Mouse (Mus musculus): ENCODE data around the gene Baat.
"Not testable (repeated sequence)": the region's sequence is repeated elsewhere in the genome, so short reads cannot be mapped to it uniquely, and the experiment has no call there.

Gene Baat

DNA sequence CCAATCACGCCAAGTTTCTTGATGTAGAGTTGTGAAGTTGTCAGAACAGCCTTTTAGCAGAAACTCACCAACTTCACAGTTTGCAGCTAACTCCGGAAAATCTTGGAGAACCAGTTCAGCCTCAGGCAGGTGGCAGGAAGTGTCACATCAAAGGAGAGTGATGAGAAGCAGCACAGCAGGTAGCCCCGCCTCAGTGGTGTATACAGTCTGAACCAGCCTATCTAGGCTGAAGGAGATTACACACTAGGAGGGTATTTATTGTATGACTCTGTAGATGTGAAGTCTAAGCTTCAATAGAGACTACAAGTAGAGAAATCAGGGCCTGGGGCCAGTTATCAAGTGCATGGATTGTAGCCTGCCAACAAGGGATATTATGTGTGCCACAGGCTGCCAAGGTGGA lies 25.5 kb downstream of the Baat start:
- no peak for DNase-seq

DNA sequence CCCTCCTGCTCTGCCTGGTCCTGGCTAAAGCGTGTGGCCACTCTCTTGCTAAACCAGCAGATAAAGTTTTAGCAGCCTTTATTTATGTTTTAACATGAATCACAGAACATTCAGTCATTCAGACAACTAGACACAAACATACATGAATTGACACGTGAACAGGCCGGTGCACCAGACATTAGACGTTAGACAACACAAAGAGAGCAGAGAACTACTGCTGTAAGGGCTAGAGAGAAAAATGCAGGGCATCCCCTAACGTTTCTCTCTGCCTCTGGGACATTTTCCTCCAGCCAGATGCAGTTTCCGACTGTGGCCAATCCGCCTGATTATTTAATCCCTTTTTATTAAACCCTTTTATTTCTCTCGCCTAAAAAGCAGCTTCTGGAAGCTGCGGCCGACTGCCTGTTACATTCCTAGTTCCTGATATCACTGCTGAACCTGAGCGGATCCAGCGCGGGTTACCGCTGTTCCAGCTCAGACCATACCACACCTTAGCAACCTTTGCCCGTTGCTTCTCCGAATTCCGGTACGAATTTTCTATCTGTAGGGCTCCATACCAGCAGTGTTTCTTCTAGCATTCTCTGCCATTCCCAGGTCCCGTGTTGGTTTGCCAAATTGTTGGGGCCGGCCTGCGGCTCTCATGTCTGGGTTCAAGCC lies 26.1 kb downstream of the Baat start:
- DNase-seq = no peak

DNA sequence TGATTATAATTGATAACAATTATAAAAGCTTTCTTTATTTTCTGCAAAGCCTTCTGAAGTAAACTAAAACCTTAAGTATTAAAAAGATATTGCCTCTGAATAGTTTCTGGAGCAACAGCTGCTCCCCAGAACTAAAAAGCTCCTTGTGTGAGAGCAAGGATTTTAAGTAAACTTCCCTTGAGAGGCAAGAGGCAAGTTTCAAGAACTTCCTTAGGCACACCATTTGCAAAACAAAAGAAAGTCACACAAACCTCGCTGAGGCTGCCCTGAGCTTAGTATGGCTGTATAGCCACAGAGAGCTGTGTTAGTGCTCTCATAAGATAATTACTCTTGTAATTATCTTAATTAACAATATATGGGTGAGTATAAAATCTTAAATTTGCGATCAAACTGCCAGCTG lies 27.3 kb downstream of the Baat start:
- not testable (repeated sequence) for DNase-seq

DNA sequence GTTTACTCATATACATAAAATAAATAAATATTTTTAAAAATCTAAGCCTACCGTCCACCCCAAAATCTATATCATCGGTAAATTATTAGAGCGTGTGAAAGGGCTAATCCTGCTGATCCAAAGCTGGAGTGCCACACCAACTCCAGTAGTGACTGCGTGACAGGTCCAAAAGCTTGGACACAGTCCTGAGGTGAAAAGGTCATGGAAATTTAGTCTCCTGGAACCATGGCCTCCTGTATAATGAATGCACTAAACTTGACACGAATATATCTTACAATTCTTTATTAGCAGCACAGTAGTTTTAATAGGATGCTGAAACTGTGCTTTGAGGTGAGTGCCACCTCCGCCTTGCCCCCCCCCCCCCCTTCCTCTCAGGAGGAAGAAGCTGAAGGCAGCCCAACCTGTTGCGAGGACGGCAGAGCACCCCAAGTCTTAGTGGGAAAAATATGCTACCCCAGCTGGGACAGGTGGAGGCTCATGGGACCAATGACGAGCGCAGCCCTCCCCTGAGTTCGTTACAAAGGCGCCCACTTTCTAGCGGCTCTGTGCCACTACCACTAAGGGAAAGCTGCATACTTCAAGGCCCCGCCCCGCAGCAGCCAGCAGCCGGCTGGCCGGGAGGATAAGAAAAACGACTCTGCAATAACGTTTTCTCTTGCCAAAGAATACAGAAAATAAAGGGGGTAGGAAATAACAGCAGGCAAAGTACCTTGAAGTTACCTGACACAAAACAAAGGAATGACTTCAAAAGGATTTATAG lies 28.1 kb downstream of the Baat start:
- DNase-seq = no peak

DNA sequence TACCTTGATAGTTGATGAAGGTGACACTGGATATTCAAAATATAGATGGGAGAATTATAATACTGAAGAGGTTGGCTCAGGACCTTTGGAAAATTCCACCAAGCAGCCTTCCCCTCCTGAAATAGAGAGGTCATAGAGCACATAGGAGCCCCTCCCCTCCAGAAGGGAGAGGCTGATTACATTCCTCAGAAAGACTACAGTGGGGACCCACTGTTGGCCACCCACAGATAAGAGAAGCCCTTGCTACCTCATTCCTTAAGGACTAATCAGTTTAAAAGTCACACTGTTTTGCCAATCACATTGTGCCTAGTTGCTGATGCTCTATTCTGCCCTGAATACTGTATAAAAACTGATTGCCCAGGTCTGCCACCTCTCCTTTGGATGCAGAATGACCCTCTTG lies 31.8 kb downstream of the Baat start:
- no peak for DNase-seq

DNA sequence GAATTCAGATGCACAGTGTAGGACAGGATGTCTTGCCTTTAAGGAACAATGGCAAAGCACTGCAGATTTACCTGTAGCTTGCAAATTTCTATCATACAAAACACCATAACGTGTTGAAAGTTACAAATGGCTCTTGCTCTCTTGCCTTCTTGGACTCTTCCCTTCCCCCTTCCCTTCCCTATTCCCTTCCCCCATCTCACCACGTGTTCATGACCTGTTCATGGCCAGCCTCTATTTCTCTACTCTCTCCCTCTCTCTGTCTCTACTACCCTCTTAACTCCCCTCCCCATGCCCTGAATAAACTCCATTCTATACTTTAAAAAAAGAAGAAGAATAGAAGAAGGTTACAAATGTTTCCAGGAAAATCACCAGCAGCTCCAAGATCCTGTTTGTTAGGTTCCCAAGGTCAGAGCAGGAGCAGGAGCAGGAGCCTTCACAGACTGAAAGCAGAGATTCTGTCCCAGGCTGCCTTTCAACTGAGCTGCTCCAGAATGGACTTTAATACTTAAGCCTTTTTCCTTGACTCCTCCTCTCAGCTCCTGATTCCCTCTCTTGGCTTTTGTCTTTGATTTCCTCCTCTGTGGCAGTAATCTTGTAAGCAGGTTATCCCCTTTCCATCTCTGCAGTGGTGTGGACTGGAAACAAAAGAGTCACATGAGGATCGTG lies 32.8 kb downstream of the Baat start, which contains the start of gene Acnat1:
Acnat1 (minus strand) TSS at position 478 of the 666 bp plus-strand sequence.
- no peak for DNase-seq

DNA sequence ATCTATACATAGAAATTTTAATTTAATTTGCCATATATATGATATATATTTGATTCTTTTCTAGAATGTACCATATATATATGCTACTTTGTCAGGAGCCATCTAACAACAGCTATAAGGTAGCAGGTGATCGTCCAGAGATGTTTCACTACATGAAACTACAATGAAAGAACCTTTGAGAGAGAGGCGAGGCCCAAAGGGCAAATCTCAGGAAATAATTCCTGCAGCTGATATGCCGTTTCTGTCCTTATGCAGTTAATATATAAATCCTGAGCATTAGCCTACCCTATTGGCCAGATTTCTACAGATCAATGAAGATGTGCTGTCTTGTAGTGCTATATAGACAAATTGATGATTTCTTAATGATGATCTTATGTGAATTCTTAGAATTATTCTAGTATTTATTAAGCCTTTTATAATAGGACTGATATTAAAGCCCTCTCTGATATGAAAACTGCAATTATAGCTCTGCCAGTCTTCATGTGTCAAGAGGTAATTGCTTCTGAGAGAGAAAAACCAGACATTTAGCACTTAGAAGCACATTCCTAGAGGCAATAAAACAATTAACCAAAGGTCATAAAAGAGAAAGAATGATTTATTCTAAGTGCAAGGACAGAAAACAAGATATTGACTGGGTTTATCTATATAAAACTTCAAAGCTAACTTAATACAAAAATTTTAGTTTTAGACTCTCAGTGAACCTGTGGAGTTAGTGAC lies 36.8 kb downstream of the Baat start:
- DNase-seq = no peak

DNA sequence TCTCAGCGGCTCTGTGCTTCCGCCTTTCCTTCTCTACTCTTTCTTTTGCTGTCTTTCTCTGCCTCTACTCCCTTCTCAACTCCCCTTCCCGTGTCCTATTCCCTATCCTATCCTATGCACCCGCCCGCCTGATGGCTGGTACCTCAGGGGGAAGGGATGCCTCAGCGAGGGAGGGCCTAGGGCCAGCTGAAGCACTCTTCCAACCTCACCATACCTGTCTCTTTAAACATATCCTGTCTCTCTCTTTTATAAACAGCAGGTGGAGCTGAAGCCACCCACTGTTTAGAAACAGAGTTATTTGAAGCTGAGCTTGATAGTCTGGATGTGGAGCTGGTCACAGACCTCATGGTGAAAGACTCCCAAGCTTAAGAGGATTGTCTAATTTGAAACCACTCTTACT lies 39.0 kb downstream of the Baat start:
- DNase-seq = no peak

DNA sequence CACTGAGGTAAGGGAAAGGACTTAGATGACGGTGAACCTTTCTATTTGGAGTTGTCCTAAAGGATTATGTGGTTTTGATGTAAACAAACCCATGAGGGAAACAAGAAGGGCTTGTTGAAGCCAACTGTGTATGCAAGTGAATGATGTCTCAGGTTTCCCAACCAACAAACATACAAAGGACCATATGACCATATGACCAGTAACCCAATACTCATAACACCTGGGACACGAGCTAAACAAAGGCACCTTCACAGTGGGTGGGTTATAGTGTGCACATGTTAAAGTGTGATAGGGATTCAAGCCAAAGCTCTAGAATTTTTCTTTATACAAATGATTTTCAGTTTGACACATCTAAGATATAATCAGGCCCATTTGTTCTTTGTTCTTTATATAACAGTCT lies 50.2 kb downstream of the Baat start:
- DNase-seq = no peak

DNA sequence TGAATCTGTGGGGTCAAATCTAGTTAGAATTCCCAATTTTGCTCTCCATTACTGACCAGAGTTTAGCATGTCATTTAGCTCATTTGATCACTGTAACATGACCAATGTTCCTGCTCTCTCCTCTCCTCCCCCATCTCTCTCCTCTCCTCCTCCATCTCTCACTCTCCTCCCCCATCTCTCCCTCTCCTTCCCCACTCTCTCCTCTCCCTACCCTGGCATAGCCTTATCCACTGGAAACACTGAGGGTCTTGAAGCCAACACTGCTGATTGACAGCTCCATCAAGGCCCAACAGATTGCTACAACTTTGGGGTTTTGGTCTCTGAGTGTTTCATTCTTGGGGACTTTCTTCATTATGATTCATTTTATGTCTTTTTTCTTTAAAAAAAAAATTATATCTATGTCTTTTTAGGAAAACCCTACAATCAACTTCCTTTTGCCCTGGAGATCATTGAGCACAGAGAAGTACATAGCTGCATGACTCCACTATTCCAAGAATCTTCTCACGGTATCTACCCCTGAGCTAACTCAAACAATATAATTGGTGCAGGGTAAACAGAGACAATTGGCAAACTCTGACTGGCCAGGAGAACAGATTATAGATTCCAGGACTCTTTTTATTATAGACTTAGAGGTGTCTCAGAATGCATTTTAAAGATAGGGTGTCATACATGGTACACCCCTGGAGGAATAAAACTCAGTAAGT lies 54.4 kb downstream of the Baat start:
- no peak for DNase-seq

DNA sequence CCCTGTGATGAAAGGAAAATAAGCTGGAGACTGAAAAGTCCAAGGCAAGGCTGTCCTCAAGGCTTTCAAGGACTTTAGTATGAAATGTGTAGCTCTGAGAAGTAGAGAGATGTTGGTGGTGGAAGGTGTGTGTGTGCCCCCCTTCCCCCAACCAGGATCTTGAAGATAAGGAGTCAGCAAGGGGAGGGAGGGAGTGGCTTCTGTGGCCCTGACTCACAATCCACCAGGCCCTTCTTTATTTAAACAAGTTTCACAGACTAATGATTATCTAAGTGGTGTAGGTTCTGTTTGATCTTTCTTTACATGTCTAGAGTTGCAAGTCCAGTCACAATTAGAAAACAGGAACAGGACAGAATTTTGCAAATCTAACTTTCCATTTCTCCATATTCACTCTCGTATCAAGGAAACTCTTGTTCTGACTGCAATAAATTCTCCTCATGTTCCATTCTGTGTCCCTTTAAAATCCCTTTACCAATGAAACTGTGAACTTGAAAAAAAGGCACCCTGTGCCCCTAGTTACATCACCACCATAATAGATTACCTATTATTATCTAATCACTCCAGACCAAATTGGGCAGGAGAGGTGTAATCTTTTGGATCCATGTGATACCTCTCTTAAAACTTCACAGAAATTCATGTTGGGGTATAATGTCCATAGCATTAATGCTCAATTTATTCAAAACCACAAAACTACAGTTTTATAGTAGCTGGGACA lies 55.1 kb downstream of the Baat start:
- DNase-seq = not testable (repeated sequence)

All from cerebellum, adult 8-10 months (tissue).